Mouse (Mus musculus) liver, embryonic 16.5 days (tissue): ENCODE data around the gene Nup43. TPM values are rescaled to one million over a fixed set of nuclear protein-coding genes. Genes with fewer than 3 reads are reported as not detected.
A peak's percentile ranks its signal among the peaks of the same experiment; 100 is the strongest.
"Not testable (repeated sequence)": the region's sequence is repeated elsewhere in the genome, so short reads cannot be mapped to it uniquely, and the experiment has no call there.

Experiments
- ATAC-seq: fragments of 200-750 bp; cut with Nextera tagmentation; 2 replicates; pipeline ENCODE4 v1.8.0; 2017; ENCODE audit warnings: low read depth, mild to moderate bottlenecking, moderate number of reproducible peaks, moderate library complexity
- H3K27ac ChIP-seq: fragments of 300-500 bp; sonication (generic); 2 replicates; pipeline ENCODE4 v1.5.1; 2014; ENCODE audit warnings: mild to moderate bottlenecking, low read length
- H3K27me3 ChIP-seq: fragments of 300-500 bp; sonication (generic); 2 replicates; pipeline ENCODE4 v1.6.1; 2014; ENCODE audit warnings: low read depth, low read length, mixed read lengths; ENCODE audit not compliant: control insufficient read depth, insufficient read depth
- H3K36me3 ChIP-seq: fragments of 300-500 bp; sonication (generic); 2 replicates; pipeline ENCODE4 v1.6.1; 2014; ENCODE audit warnings: mild to moderate bottlenecking; ENCODE audit not compliant: control insufficient read depth, insufficient read depth
- H3K4me1 ChIP-seq: fragments of 300-500 bp; sonication (generic); 2 replicates; pipeline ENCODE4 v1.6.1; 2014; ENCODE audit warnings: low read depth, low read length, mixed read lengths; ENCODE audit not compliant: control insufficient read depth
- H3K4me2 ChIP-seq: fragments of 300-500 bp; sonication (generic); 2 replicates; pipeline ENCODE4 v1.6.1; 2014; ENCODE audit warnings: low read depth, low read length, mixed read lengths
- H3K4me3 ChIP-seq: fragments of 300-500 bp; sonication (generic); 2 replicates; pipeline ENCODE4 v1.5.1; 2014; ENCODE audit warnings: low read depth, mild to moderate bottlenecking, low read length
- H3K9ac ChIP-seq: fragments of 300-500 bp; sonication (generic); 2 replicates; pipeline ENCODE4 v1.6.1; 2014; ENCODE audit warnings: low read depth, low read length
- H3K9me3 ChIP-seq: fragments of 300-500 bp; sonication (generic); replicated peaks from 2 replicates; pipeline ENCODE4 v1.6.1; 2016; ENCODE audit warnings: low read length; ENCODE audit not compliant: control insufficient read depth
- WGBS: fragments of 180-500 bp; shearing (Covaris S2); extraction: QIAGEN DNeasy Blood & Tissue Kit; methylation state at CpG from one replicate; pipeline ENCODE4 v1.1.7; 2014; ENCODE audit not compliant: insufficient replicate concordance; 5-methylcytosine and 5-hydroxymethylcytosine counted together
- polyA plus RNA-seq: library from polyadenylated mRNA; unstranded; fragments of >200 nt; fragmentation: Nextera tagmentation; extraction: Ambion mirVana; gene quantifications from 2 replicates; pipeline ENCODE4 v1.2.1, GENCODE M21; 2015

Nup43 gene
- polyA plus RNA-seq: 17.4 and 20.8 TPM in 2 replicates

GRCm38 (mm10) chr10:7667342-7667802 lies at the start of gene Nup43:
Gene Nup43, plus strand, starts transcription at chr10:7667503.
- H3K27ac ChIP-seq: peak within 1 kb of the TSS; percentile 59
- WGBS: under 1% methylated on average over 24 of the region's 24 CpGs

GRCm38 (mm10) chr10:7617556-7617955 lies 49.7 kb upstream of the Nup43 start:
- ATAC-seq, H3K27me3 ChIP-seq, H3K27ac ChIP-seq, H3K9me3 ChIP-seq, H3K4me3 ChIP-seq, H3K36me3 ChIP-seq, H3K4me1 ChIP-seq, H3K4me2 ChIP-seq, H3K9ac ChIP-seq: not testable (repeated sequence)
- WGBS: 65% methylated on average over 3 of the region's 3 CpGs

More at GRCm38 (mm10) chr10:7667342-7667802, at the start of gene Nup43:
- H3K4me3 ChIP-seq: peak within 1 kb of the TSS; percentile 75
- peaks cover 20% of the 10 kb centered on the region for H3K4me1 ChIP-seq
- H3K27me3 ChIP-seq: no peaks in the 10 kb centered on the region
- H3K9me3 ChIP-seq: no peaks in the 10 kb centered on the region
- peak; percentile 63 for ATAC-seq
- peak within 1 kb of the TSS; percentile 66 for H3K9ac ChIP-seq
- peaks cover 4% of the 10 kb centered on the region for H3K36me3 ChIP-seq
- peak within 1 kb of the TSS; percentile 93 for H3K4me2 ChIP-seq

GRCm38 (mm10) chr10:7619821-7620241 lies 47.5 kb upstream of the Nup43 start:
- WGBS: 86% methylated on average over 5 of the region's 5 CpGs
- no peaks in the 10 kb centered on the region for H3K9me3 ChIP-seq
- no peaks in the 10 kb centered on the region for H3K36me3 ChIP-seq
- no peak overlapping the region for H3K4me3 ChIP-seq
- H3K27me3 ChIP-seq: no peaks in the 10 kb centered on the region
- ATAC-seq: no peak
- no peak overlapping the region for H3K27ac ChIP-seq
- no peak overlapping the region for H3K9ac ChIP-seq
- H3K4me1 ChIP-seq: no peaks in the 10 kb centered on the region
- no peak overlapping the region for H3K4me2 ChIP-seq

DNA sequence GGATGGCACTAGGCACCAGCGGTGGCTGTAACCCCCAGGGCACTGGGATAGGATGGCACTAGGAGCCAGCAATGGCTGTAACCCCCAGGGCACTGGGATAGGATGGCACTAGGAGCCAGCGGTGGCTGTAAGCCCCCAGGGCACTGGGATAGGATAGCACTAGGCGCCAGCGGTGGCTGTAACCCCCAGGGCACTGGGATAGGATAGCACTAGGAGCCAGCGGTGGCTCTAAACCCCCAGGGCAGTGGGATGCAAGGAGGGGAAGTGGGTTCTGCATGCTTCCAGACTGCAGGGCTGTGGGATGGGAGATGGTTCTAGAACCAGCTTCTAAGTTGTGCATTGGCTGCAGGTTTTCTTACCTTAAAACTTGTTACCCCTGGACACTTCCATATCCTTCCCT lies 46.6 kb upstream of the Nup43 start:
- WGBS: 70% methylated on average over 5 of the region's 5 CpGs

GRCm38 (mm10) chr10:7622378-7622777 lies 44.9 kb upstream of the Nup43 start:
- Histone ChIP-seq H3K27me3 (no peaks in the 10 kb centered on the region), H3K4me3 (no peak overlapping the region), H3K9ac (no peak overlapping the region), H3K4me1 (no peaks in the 10 kb centered on the region), H3K4me2 (no peak overlapping the region), H3K9me3 (no peaks in the 10 kb centered on the region), H3K36me3 (no peaks in the 10 kb centered on the region), H3K27ac (no peak overlapping the region)
- ATAC-seq: no peak
- 76% methylated on average over 3 of the region's 3 CpGs for WGBS

More for the DNA sequence above, 46.6 kb upstream of the Nup43 start:
- Histone ChIP-seq H3K9me3 (no peaks in the 10 kb centered on the region), H3K4me1 (no peaks in the 10 kb centered on the region), H3K9ac (no peak overlapping the region), H3K27ac (no peak overlapping the region), H3K4me3 (no peak overlapping the region), H3K36me3 (no peaks in the 10 kb centered on the region), H3K4me2 (no peak overlapping the region), H3K27me3 (no peaks in the 10 kb centered on the region)
- ATAC-seq: no peak

GRCm38 (mm10) chr10:7623861-7624518 lies 43.3 kb upstream of the Nup43 start:
- no peak overlapping the region for H3K9ac ChIP-seq
- no peaks in the 10 kb centered on the region for H3K9me3 ChIP-seq
- H3K4me3 ChIP-seq: no peak overlapping the region
- WGBS: 81% methylated on average over 3 of the region's 3 CpGs
- ATAC-seq: no peak
- H3K4me2 ChIP-seq: no peak overlapping the region
- H3K4me1 ChIP-seq: no peaks in the 10 kb centered on the region
- H3K27me3 ChIP-seq: no peaks in the 10 kb centered on the region
- no peak overlapping the region for H3K27ac ChIP-seq
- H3K36me3 ChIP-seq: no peaks in the 10 kb centered on the region

DNA sequence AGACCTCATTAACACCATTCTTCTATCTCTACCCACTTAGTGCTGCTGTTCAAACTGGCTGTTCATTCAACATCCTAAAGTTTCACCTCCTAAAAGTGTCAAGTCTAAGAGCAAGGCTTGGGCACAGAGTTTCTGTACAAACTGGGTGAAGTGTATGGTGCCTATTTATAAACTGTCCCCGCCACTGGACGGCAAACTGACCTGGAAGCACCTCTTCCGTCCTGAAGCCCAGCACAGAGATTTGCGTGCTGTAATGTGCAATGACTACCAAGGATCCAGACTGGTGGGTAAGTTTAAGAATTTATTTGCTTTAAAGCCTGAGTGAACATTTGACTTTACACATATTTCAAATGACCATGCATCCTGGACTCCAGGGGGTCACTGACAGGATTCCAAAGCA lies 38.2 kb upstream of the Nup43 start:
- WGBS: 75% methylated on average over 4 of the region's 4 CpGs
- no peaks in the 10 kb centered on the region for H3K9me3 ChIP-seq
- H3K4me2 ChIP-seq: no peak overlapping the region
- H3K9ac ChIP-seq: no peak overlapping the region
- H3K27me3 ChIP-seq: no peaks in the 10 kb centered on the region
- no peaks in the 10 kb centered on the region for H3K4me1 ChIP-seq
- no peak overlapping the region for H3K27ac ChIP-seq
- H3K4me3 ChIP-seq: no peak overlapping the region
- peaks cover 8% of the 10 kb centered on the region; the same call in 1 of the 2 replicates for H3K36me3 ChIP-seq
- no peak for ATAC-seq

- no peak overlapping the region for H3K9ac ChIP-seq
- H3K27me3 ChIP-seq: no peaks in the 10 kb centered on the region
- H3K4me1 ChIP-seq: no peaks in the 10 kb centered on the region
- H3K27ac ChIP-seq: no peak overlapping the region
- no peak overlapping the region for H3K4me2 ChIP-seq
- no peak for ATAC-seq
- H3K9me3 ChIP-seq: no peaks in the 10 kb centered on the region
- H3K4me3 ChIP-seq: no peak overlapping the region
- WGBS: 87% methylated on average over 5 of the region's 5 CpGs
- H3K36me3 ChIP-seq: peaks cover 8% of the 10 kb centered on the region; the same call in 1 of the 2 replicates
These were observed 37.0 kb upstream of the Nup43 start for GRCm38 (mm10) chr10:7630286-7630685.

GRCm38 (mm10) chr10:7630951-7631720 lies 36.2 kb upstream of the Nup43 start:
- Histone ChIP-seq H3K9me3 (no peaks in the 10 kb centered on the region), H3K27ac (no peak overlapping the region), H3K4me3 (no peak overlapping the region), H3K36me3 (peaks cover 8% of the 10 kb centered on the region; the same call in 1 of the 2 replicates), H3K9ac (no peak overlapping the region), H3K27me3 (no peaks in the 10 kb centered on the region), H3K4me2 (no peak overlapping the region), H3K4me1 (no peaks in the 10 kb centered on the region)
- no peak for ATAC-seq
- 73% methylated on average over 16 of the region's 16 CpGs for WGBS
